ENCODE assay signal across 9 mouse cellular contexts in the genomic region with DNA sequence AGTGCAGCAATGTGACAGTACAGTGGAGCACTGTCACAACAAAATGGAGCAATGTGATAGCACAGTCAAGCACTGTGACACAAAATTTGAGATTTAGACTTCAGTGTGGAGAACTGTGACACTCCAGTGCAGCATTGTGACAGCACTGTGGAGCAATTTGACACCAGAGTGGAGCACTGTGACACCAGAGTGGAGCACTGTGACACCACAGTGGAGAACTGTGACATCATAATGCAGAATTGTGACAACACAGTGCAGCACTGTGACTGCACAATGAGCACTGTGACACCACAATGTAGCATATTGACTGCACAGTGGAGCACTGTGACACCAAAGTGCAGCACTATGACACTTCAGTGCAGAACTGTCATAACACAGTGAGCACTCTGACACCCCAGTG.
DNase-seq lines count a peak whose midpoint lies in the region; ATAC-seq lines count a peak whose summit lies in the region.
"Had no signal": no experiment of that assay in that cellular context is flagged by ENCODE, and none has a peak within 500 bp of the region (broad histone marks: within the 10 kb centered on the region; RNA-seq: fewer than 3 reads in every experiment).

No protein-coding gene starts in this region.

- H3K27me3 ChIP-seq in neural tube, embryonic 13.5 days, result no peaks in the 10 kb centered on the region
- H3K27me3 ChIP-seq in neural tube, embryonic 15.5 days (replicated peaks), result no peaks in the 10 kb centered on the region
- no peaks in the 10 kb centered on the region for H3K27me3 ChIP-seq in liver, embryonic 12.5 days (replicated peaks)
- H3K27me3 ChIP-seq in stomach, embryonic 15.5 days (replicated peaks), result no peaks in the 10 kb centered on the region

- no peak overlapping the region for H3K9ac ChIP-seq in neural tube, embryonic 13.5 days
- no peak overlapping the region for H3K9ac ChIP-seq in neural tube, embryonic 15.5 days (replicated peaks)
- no peak overlapping the region for H3K9ac ChIP-seq in liver, embryonic 12.5 days
- no peak overlapping the region for H3K9ac ChIP-seq in stomach, embryonic 15.5 days

- H3K36me3 ChIP-seq in neural tube, embryonic 13.5 days, result no peaks in the 10 kb centered on the region
- H3K36me3 ChIP-seq in neural tube, embryonic 15.5 days, result no peaks in the 10 kb centered on the region
- no peaks in the 10 kb centered on the region for H3K36me3 ChIP-seq in liver, embryonic 12.5 days
- H3K36me3 ChIP-seq in stomach, embryonic 15.5 days, result no peaks in the 10 kb centered on the region

- ATAC-seq in neural tube, embryonic 13.5 days (ENCODE audit: low read depth), result peak; percentile 67
- ATAC-seq in neural tube, embryonic 15.5 days (ENCODE audit: low FRiP score), result no peak; the same call in 1 of the 2 replicates
- ATAC-seq in liver, embryonic 12.5 days, result peak; percentile 69; the same call in 1 of the 2 replicates
- 0 out of 2 replicates have a peak, but pooled peaks have one; percentile 52 for ATAC-seq in stomach, embryonic 15.5 days (ENCODE audit: insufficient read depth, low FRiP score, low read depth)

- peak; percentile 70 for DNase-seq in heart, adult 11 months
- DNase-seq in heart, postnatal 14 days, result no peak
- no peak for DNase-seq in layer of hippocampus, adult 18-20 months (ENCODE audit: low spot score in 2 of 2)
- DNase-seq in right cerebral cortex, postnatal 25 days, result no peak
- DNase-seq: kidney, adult 18-20 months had no signal

- intact Hi-C loops in heart, postnatal 14 days (cut with DNase I), result no loop called here

- H3K4me1 ChIP-seq in neural tube, embryonic 13.5 days (replicated peaks), result no peaks in the 10 kb centered on the region
- H3K4me1 ChIP-seq in neural tube, embryonic 15.5 days, result no peaks in the 10 kb centered on the region
- H3K4me1 ChIP-seq in liver, embryonic 12.5 days, result no peaks in the 10 kb centered on the region
- no peaks in the 10 kb centered on the region for H3K4me1 ChIP-seq in stomach, embryonic 15.5 days

- no peak overlapping the region for H3K27ac ChIP-seq in neural tube, embryonic 13.5 days (replicated peaks)
- no peak overlapping the region for H3K27ac ChIP-seq in neural tube, embryonic 15.5 days (replicated peaks)
- H3K27ac ChIP-seq in liver, embryonic 12.5 days, result no peak overlapping the region
- no peak overlapping the region for H3K27ac ChIP-seq in stomach, embryonic 15.5 days

- H3K4me3 ChIP-seq in neural tube, embryonic 13.5 days, result no peak overlapping the region
- no peak overlapping the region for H3K4me3 ChIP-seq in neural tube, embryonic 15.5 days (replicated peaks)
- no peak overlapping the region for H3K4me3 ChIP-seq in liver, embryonic 12.5 days
- no peak overlapping the region for H3K4me3 ChIP-seq in stomach, embryonic 15.5 days (replicated peaks)

- H3K4me2 ChIP-seq in neural tube, embryonic 13.5 days, result no peak overlapping the region
- no peak overlapping the region for H3K4me2 ChIP-seq in neural tube, embryonic 15.5 days
- H3K4me2 ChIP-seq in liver, embryonic 12.5 days, result no peak overlapping the region
- H3K4me2 ChIP-seq in stomach, embryonic 15.5 days, result no peak overlapping the region

- H3K9me3 ChIP-seq in neural tube, embryonic 13.5 days, result peaks cover 58% of the 10 kb centered on the region
- H3K9me3 ChIP-seq in neural tube, embryonic 15.5 days (replicated peaks), result peaks cover 24% of the 10 kb centered on the region
- H3K9me3 ChIP-seq in liver, embryonic 12.5 days (replicated peaks), result peaks cover 55% of the 10 kb centered on the region
- H3K9me3 ChIP-seq in stomach, embryonic 15.5 days, result peaks cover 11% of the 10 kb centered on the region; the same call in 1 of the 2 replicates
